Mouse (Mus musculus) C2C12 (cell line): ENCODE data around the gene Atg9a. TPM values are rescaled to one million over a fixed set of nuclear protein-coding genes. Genes with fewer than 3 reads are reported as not detected.

Experiments used
- H3K27me3 ChIP-seq: one replicate; pipeline ENCODE4 v1.6.1; 2011; ENCODE audit not compliant: control insufficient read depth, insufficient read depth, insufficient read length
- H3K36me3 ChIP-seq: one replicate; pipeline ENCODE4 v1.6.1; 2011; ENCODE audit not compliant: control insufficient read depth, insufficient read depth
- H3K4me3 ChIP-seq: one replicate; pipeline ENCODE4 v1.5.1; 2011; ENCODE audit warnings: mild to moderate bottlenecking, control low read depth; ENCODE audit not compliant: poor library complexity, insufficient read depth, severe bottlenecking
- H3K79me2 ChIP-seq: one replicate; pipeline ENCODE4 v1.6.1; 2011; ENCODE audit not compliant: control insufficient read depth, insufficient read depth
- H3K79me3 ChIP-seq: one replicate; pipeline ENCODE4 v1.6.1; 2011; ENCODE audit warnings: low read depth, control low read depth
- H3ac ChIP-seq: one replicate; pipeline ENCODE3; 2011; ENCODE audit warnings: low read depth; ENCODE audit not compliant: control insufficient read depth, insufficient read length
- CEBPB ChIP-seq: IDR thresholded peaks from one replicate; pipeline ENCODE4 v1.6.1; 2011; ENCODE audit warnings: low read depth, mild to moderate bottlenecking, control low read depth, moderate library complexity
- CTCF ChIP-seq: IDR thresholded peaks from one replicate; pipeline ENCODE4 v1.5.1; 2011; ENCODE audit not compliant: control insufficient read depth, insufficient read depth, insufficient read length
- FOSL1 ChIP-seq: IDR thresholded peaks from one replicate; pipeline ENCODE4 v1.8.0; 2011; ENCODE audit warnings: mild to moderate bottlenecking, low read length; ENCODE audit not compliant: poor library complexity, insufficient read depth, severe bottlenecking
- MAX ChIP-seq: IDR thresholded peaks from one replicate; pipeline ENCODE4 v1.6.1; 2011; ENCODE audit warnings: mild to moderate bottlenecking, control low read depth
- MYOD1 ChIP-seq: IDR thresholded peaks from one replicate; pipeline ENCODE4 v1.6.1; 2011; ENCODE audit warnings: low read depth; ENCODE audit not compliant: control insufficient read depth, insufficient read length
- MYOG ChIP-seq: IDR thresholded peaks from one replicate; pipeline ENCODE4 v1.6.1; 2011; ENCODE audit not compliant: control insufficient read depth, insufficient read length; ENCODE audit errors: extremely low read depth
- USF1 ChIP-seq: IDR thresholded peaks from one replicate; pipeline ENCODE4 v1.6.1; 2011; ENCODE audit warnings: low read depth, mild to moderate bottlenecking, control low read depth, moderate library complexity
- polyA plus RNA-seq: library from polyadenylated mRNA; unstranded; fragments of >200 nt; fragmentation: generic; extraction: Trizol; gene quantifications from one replicate; pipeline ENCODE4 v1.2.1, GENCODE M21; 2012; ENCODE audit warnings: missing spikeins

Atg9a gene
- polyA plus RNA-seq, 1 experiment: 16.8 TPM

- TF ChIP-seq CEBPB: no peak
- no peak for TF ChIP-seq USF1
- no peak for TF ChIP-seq MYOG
- TF ChIP-seq MAX: no peak
- TF ChIP-seq MYOD1: no peak
- no peak for TF ChIP-seq CTCF
- peaks cover 56% of the 10 kb centered on the region for H3K36me3 ChIP-seq
- H3ac ChIP-seq: no peak overlapping the region
- peaks cover 70% of the 10 kb centered on the region for H3K79me2 ChIP-seq
- H3K27me3 ChIP-seq: no peaks in the 10 kb centered on the region
- H3K79me3 ChIP-seq: peaks cover 40% of the 10 kb centered on the region
- H3K4me3 ChIP-seq: no peak overlapping the region
Measured at GRCm38 (mm10) chr1:75212542-75212941, 20.5 kb upstream of the Atg9a start.

GRCm38 (mm10) chr1:75211141-75211708 lies 19.2 kb upstream of the Atg9a start:
- peaks cover 43% of the 10 kb centered on the region for H3K36me3 ChIP-seq
- H3K4me3 ChIP-seq: peak overlapping the region; percentile 93
- peaks cover 56% of the 10 kb centered on the region for H3K79me2 ChIP-seq
- H3K27me3 ChIP-seq: no peaks in the 10 kb centered on the region
- TF ChIP-seq CTCF: no peak
- no peak for TF ChIP-seq CEBPB
- no peak for TF ChIP-seq FOSL1
- no peak for TF ChIP-seq MAX
- no peak for TF ChIP-seq MYOD1
- TF ChIP-seq MYOG: no peak
- TF ChIP-seq USF1: no peak
- H3K79me3 ChIP-seq: peaks cover 33% of the 10 kb centered on the region
- H3ac ChIP-seq: peak overlapping the region; percentile 98

GRCm38 (mm10) chr1:75210136-75211087 lies 18.4 kb upstream of the Atg9a start, which contains the start of the genes Glb1l and Stk16:
Glb1l (minus strand) TSS chr1:75210813.
Stk16 (plus strand) TSS chr1:75210838.
- Histone ChIP-seq H3K4me3 (peak within 1 kb of the TSS; percentile 93), H3K27me3 (no peaks in the 10 kb centered on the region), H3K79me2 (peaks cover 48% of the 10 kb centered on the region), H3K36me3 (peaks cover 35% of the 10 kb centered on the region), H3ac (peak within 1 kb of the TSS; percentile 98), H3K79me3 (peaks cover 30% of the 10 kb centered on the region)
- no peak for TF ChIP-seq FOSL1
- no peak for TF ChIP-seq CTCF
- TF ChIP-seq MYOG: no peak
- TF ChIP-seq CEBPB: no peak

GRCm38 (mm10) chr1:75208967-75209678 lies 17.1 kb upstream of the Atg9a start:
- H3K27me3 ChIP-seq: no peaks in the 10 kb centered on the region
- no peak overlapping the region for H3K4me3 ChIP-seq
- peaks cover 26% of the 10 kb centered on the region for H3K79me3 ChIP-seq
- no peak overlapping the region for H3ac ChIP-seq
- H3K36me3 ChIP-seq: peaks cover 25% of the 10 kb centered on the region
- H3K79me2 ChIP-seq: peaks cover 35% of the 10 kb centered on the region
- TF ChIP-seq FOSL1 (no peak), MYOG (no peak), MYOD1 (no peak), CTCF (no peak), MAX (no peak), CEBPB (no peak), USF1 (no peak)

- H3K79me3 ChIP-seq: no peaks in the 10 kb centered on the region
- no peak overlapping the region for H3ac ChIP-seq
- no peak for TF ChIP-seq CEBPB
- TF ChIP-seq CTCF: no peak
- TF ChIP-seq FOSL1: no peak
- TF ChIP-seq USF1: no peak
- no peak for TF ChIP-seq MYOD1
- TF ChIP-seq MAX: no peak
- TF ChIP-seq MYOG: no peak
- H3K79me2 ChIP-seq: no peaks in the 10 kb centered on the region
- H3K27me3 ChIP-seq: no peaks in the 10 kb centered on the region
- no peak overlapping the region for H3K4me3 ChIP-seq
- H3K36me3 ChIP-seq: peaks cover 4% of the 10 kb centered on the region
Measured at GRCm38 (mm10) chr1:75201236-75201635, 9.2 kb upstream of the Atg9a start.
